In the genomic region with DNA sequence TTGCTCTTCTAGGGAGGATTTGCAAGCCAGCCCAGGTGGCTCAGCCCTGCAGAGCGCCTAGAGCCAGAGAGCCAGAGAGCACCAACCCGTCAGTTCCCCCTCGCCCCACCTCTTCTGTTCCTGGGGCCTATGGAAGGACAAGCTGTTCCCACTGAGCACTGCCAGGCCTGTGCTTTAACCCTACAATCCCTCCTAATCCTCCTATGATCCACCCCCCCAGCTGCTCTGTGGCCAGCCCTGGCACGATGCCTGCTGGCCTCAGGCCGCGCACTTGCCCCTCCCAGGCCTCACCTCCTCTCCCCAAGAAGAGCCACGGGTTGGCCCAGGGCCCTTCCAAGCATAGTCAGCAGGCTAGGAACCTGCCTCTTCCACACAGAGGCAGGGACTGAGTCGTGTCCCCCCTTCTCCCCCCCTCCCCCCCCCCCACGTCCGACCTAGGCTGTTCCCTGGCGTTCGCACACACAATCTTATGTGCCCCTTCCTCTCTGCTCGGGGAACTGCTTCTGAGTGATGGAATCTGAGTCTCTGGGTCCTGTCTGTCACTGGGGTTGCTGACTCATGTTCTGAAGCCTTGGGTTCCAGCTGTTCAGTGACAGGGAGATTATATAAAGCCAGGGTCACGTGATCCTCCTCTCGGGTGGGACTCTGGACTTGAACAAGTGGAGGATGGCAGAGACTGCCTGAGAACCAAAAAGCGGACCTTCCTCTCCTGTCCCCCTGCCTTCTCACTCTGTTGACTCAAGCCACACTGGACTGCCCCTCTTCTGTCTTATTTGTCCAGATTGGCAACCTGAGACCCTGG, we compare ENCODE assay signal across 8 mouse cellular contexts. TPM values are rescaled to one million over a fixed set of nuclear protein-coding genes. Genes with fewer than 3 reads are reported as not detected.
DNase-seq lines count a peak whose midpoint lies in the region.

No protein-coding gene starts in this region.

- 36% methylated on average over 16 of the region's 16 CpGs for WGBS in midbrain, embryonic 10.5 days

- peak; percentile 98 for DNase-seq in 3134 (ENCODE audit: extremely low read depth, insufficient read length, low spot score)
- peak; percentile 94 to 95 for DNase-seq in adrenal gland, adult (ENCODE audit: inconsistent age in 2 of 2, low spot score in 1 of 2)
- peak; percentile 81 for DNase-seq in fat pad, adult 2 months (ENCODE audit: extremely low read depth, low read depth, low spot score)
- peak; percentile 90 to 91 for DNase-seq in heart, postnatal 14 days
- DNase-seq in layer of hippocampus, adult 9-11 months, result peak; percentile 71
- no peak for DNase-seq in midbrain, embryonic 10.5 days (ENCODE audit: low spot score)
- DNase-seq in testis, postnatal 14 days (ENCODE audit: low spot score), result peak; percentile 84
- no peak for DNase-seq in spleen, postnatal 14 days (ENCODE audit: low spot score in 2 of 2)

- H3K9me3 ChIP-seq in midbrain, embryonic 10.5 days (replicated peaks), result no peaks in the 10 kb centered on the region

- H3K27me3 ChIP-seq in midbrain, embryonic 10.5 days (ENCODE audit: low read depth, poor library complexity, severe bottlenecking), result peaks cover 93% of the 10 kb centered on the region

- H3K36me3 ChIP-seq in midbrain, embryonic 10.5 days, result 0 out of 2 replicates have a peak, but pooled peaks cover 3% of the 10 kb centered on the region

- H3K27ac ChIP-seq in midbrain, embryonic 10.5 days (replicated peaks), result peak overlapping the region; percentile 46; the same call in 1 of the 2 replicates

- no peak overlapping the region for H3K4me3 ChIP-seq in midbrain, embryonic 10.5 days

- intact Hi-C loops in heart, postnatal 14 days (cut with DNase I), result no loop called here

- H3K4me1 ChIP-seq in midbrain, embryonic 10.5 days, result peaks cover 66% of the 10 kb centered on the region

RNA-seq across cellular contexts. Expression of gene Usp2, which starts 12.3 kb away (rescaled TPM):
- 100 to 1,000 TPM; 149 to 157 TPM for total RNA-seq in heart, postnatal 14 days (2021)
- polyA plus RNA-seq in midbrain, embryonic 10.5 days (2016; fragmentation: Nextera tagmentation; extraction: Ambion mirVana), result 11.3 and 16.5 TPM in 2 replicates

RNA-seq across cellular contexts. Expression of gene Mfrp, which starts 22.4 kb away (rescaled TPM):
- total RNA-seq in heart, postnatal 14 days (2021), result not detected
- 0.07 and 0.17 TPM in 2 replicates for polyA plus RNA-seq in midbrain, embryonic 10.5 days (2016; fragmentation: Nextera tagmentation; extraction: Ambion mirVana)

RNA-seq across cellular contexts. Expression of gene C1qtnf5, which starts 27.9 kb away (rescaled TPM):
- total RNA-seq in heart, postnatal 14 days (2021), result 10 to 100 TPM; 15.2 to 19.5 TPM
- polyA plus RNA-seq in midbrain, embryonic 10.5 days (2016; fragmentation: Nextera tagmentation; extraction: Ambion mirVana), result 0.29 and 0.93 TPM in 2 replicates

RNA-seq across cellular contexts. Expression of gene Gm49380, which starts 34.1 kb away (rescaled TPM):
- total RNA-seq in heart, postnatal 14 days (2021), result under 1 TPM in 1 of 2 experiments, not detected in 1; 0.12 TPM
- polyA plus RNA-seq in midbrain, embryonic 10.5 days (2016; fragmentation: Nextera tagmentation; extraction: Ambion mirVana), result 0.35 and 0.63 TPM in 2 replicates

RNA-seq across cellular contexts. Expression of gene Rnf26, which starts 34.2 kb away (rescaled TPM):
- 10 to 100 TPM; 10.1 to 11.3 TPM for total RNA-seq in heart, postnatal 14 days (2021)
- polyA plus RNA-seq in midbrain, embryonic 10.5 days (2016; fragmentation: Nextera tagmentation; extraction: Ambion mirVana), result 81.3 and 81.5 TPM in 2 replicates

Comparison
In these comparisons a context has a peak if more than half of its experiments do, and no peak if none do; other contexts are left out.
1. DNase-seq: peak in 3134 (single experiment), adrenal gland, adult (2 of 2), fat pad, adult 2 months (single experiment), heart, postnatal 14 days (2 of 2), layer of hippocampus, adult 9-11 months (single experiment) and testis, postnatal 14 days (single experiment); none in midbrain, embryonic 10.5 days (single experiment) and spleen, postnatal 14 days (0 of 2).